Mouse (Mus musculus) limb, embryonic 14.5 days (tissue): ENCODE results near the gene Gjb5. TPM values are rescaled to one million over a fixed set of nuclear protein-coding genes. Genes with fewer than 3 reads are reported as not detected.

Source experiments
- ATAC-seq: fragments of 200-750 bp; cut with Nextera tagmentation; 2 replicates; pipeline ENCODE4 v1.8.0; 2017; ENCODE audit warnings: low read depth, moderate number of reproducible peaks, moderate TSS enrichment; ENCODE audit not compliant: low FRiP score
- DNase-seq: peaks from one replicate; pipeline ENCODE4 v3.0.0-alpha.2; 2015; ENCODE audit warnings: low spot score
- H3K27ac ChIP-seq: fragments of 300-500 bp; sonication (generic); replicated peaks from 2 replicates; pipeline ENCODE4 v1.5.1; 2014; ENCODE audit warnings: low read depth, mild to moderate bottlenecking, low read length, moderate library complexity, mixed read lengths
- H3K27me3 ChIP-seq: fragments of 300-500 bp; sonication (generic); 2 replicates; pipeline ENCODE4 v1.6.1; 2014; ENCODE audit warnings: low read length, mixed read lengths; ENCODE audit not compliant: control insufficient read depth, insufficient read depth
- H3K36me3 ChIP-seq: fragments of 300-500 bp; sonication (generic); 2 replicates; pipeline ENCODE4 v1.6.1; 2014; ENCODE audit warnings: mild to moderate bottlenecking, low read length, moderate library complexity, mixed read lengths; ENCODE audit not compliant: control insufficient read depth, insufficient read depth
- H3K4me1 ChIP-seq: fragments of 300-500 bp; sonication (generic); 2 replicates; pipeline ENCODE4 v1.6.1; 2014; ENCODE audit warnings: antibody characterized with exemption, low read length, mixed read lengths; ENCODE audit not compliant: control insufficient read depth, insufficient read depth
- H3K4me2 ChIP-seq: fragments of 300-500 bp; sonication (generic); replicated peaks from 2 replicates; pipeline ENCODE4 v1.6.1; 2014; ENCODE audit warnings: low read depth, mild to moderate bottlenecking, low read length, moderate library complexity; ENCODE audit not compliant: severe bottlenecking
- H3K4me3 ChIP-seq: fragments of 300-500 bp; sonication (generic); replicated peaks from 2 replicates; pipeline ENCODE4 v1.5.1; 2014; ENCODE audit warnings: low read length
- H3K9ac ChIP-seq: fragments of 300-500 bp; sonication (generic); 2 replicates; pipeline ENCODE4 v1.6.1; 2014; ENCODE audit warnings: mild to moderate bottlenecking, low read depth, low read length, moderate library complexity; ENCODE audit not compliant: severe bottlenecking
- H3K9me3 ChIP-seq: fragments of 300-500 bp; sonication (generic); 2 replicates; pipeline ENCODE4 v1.6.1; 2016; ENCODE audit warnings: low read length; ENCODE audit not compliant: control insufficient read depth
- POLR2A ChIP-seq: fragments of 200-500 bp; IDR thresholded peaks from 2 replicates; pipeline ENCODE4 v1.8.0; 2012; ENCODE audit warnings: inconsistent platforms, mild to moderate bottlenecking, moderate library complexity, borderline replicate concordance; ENCODE audit not compliant: insufficient read depth, insufficient read length; ENCODE audit errors: extremely low read depth
- WGBS: fragments of 180-500 bp; shearing (Covaris S2); extraction: QIAGEN DNeasy Blood & Tissue Kit; methylation state at CpG from one replicate; pipeline ENCODE4 v1.1.7; 2014; 5-methylcytosine and 5-hydroxymethylcytosine counted together
- polyA plus RNA-seq, 2 experiments: library from polyadenylated mRNA; depleted of rRNA in 1 of 2; stranded (reverse) in 1 of 2; unstranded in 1 of 2; fragments of >200 nt; fragmentation: Nextera tagmentation in 1 of 2; extraction: Ambion mirVana in 1 of 2; gene quantifications; 2 replicates each; pipeline versions ENCODE4 v1.2.1 to v1.2.3; 2012 to 2014

Gjb5 gene
- polyA plus RNA-seq, 2 experiments: 0.41 to 0.45 TPM

- DNase-seq (no peak), ATAC-seq (no peak)
- Histone ChIP-seq H3K9me3 (no peaks in the 10 kb centered on the region), H3K36me3 (no peaks in the 10 kb centered on the region), H3K9ac (no peak overlapping the region), H3K27ac (no peak overlapping the region), H3K4me2 (no peak overlapping the region), H3K27me3 (peaks cover 54% of the 10 kb centered on the region), H3K4me3 (no peak overlapping the region), H3K4me1 (peaks cover 4% of the 10 kb centered on the region; the same call in 1 of the 2 replicates)
- no peak for TF ChIP-seq POLR2A
- 17% methylated on average over 13 of the region's 13 CpGs for WGBS
Observed at GRCm38 (mm10) chr4:127331171-127331570, 26.8 kb downstream of the Gjb5 start.

- Histone ChIP-seq H3K27me3 (peaks cover 59% of the 10 kb centered on the region), H3K9ac (no peak within 1 kb of the TSS), H3K9me3 (no peaks in the 10 kb centered on the region), H3K4me2 (peak within 1 kb of the TSS; percentile 37), H3K4me3 (peak within 1 kb of the TSS; percentile 23), H3K27ac (no peak within 1 kb of the TSS), H3K4me1 (peaks cover 4% of the 10 kb centered on the region; the same call in 1 of the 2 replicates), H3K36me3 (no peaks in the 10 kb centered on the region)
- DNase-seq: no peak
- no peak for ATAC-seq
- no peak for TF ChIP-seq POLR2A
- 2% methylated on average over 43 of the region's 49 CpGs for WGBS
Observed at GRCm38 (mm10) chr4:127330181-127331100, 27.5 kb downstream of the Gjb5 start, which contains the start of gene Gjb3. Gene Gjb3 (minus strand): TSS chr4:127330844.

DNA sequence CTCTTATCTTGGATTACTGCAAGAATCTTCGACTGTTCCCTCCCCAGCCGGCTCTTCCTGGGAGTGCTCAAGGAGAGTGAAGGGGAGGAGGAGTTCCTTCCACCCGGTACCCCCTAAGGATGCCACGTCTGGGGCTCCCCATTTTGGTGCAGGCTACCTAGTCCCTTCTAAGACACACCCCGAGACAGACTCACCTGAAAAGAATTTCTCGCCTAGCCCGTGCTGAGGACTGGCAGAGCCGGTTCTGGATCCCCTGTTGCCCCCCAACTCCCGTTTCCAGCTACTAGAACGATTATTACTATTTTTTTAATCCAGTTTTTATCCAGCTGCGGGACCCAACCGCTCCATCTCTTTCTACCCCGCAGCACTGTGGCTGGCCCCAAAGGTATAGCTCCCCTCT is 28.2 kb downstream of the Gjb5 start:
- 4% methylated on average over 13 of the region's 13 CpGs for WGBS

DNA sequence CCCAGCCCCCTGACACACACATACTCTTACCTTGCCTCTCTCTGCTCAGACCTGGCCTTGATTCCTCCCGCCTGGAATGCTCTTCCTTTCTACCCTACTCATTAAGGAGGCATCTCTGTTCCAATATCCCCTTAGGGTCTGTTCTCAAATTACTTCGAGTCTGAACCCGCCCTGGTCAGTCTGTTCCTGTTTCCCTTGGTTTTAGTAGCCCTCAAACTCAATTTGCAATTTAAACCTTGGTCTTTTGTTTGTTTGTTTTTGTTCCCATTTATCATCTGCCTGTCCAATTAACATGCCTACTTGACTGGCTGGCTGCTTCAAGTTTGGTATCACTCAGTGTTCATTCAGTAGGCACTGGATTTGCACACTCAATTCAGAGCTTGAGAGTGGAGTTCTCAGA is 28.9 kb downstream of the Gjb5 start:
- no peak for DNase-seq
- no peak for TF ChIP-seq POLR2A
- H3K9ac ChIP-seq: no peak overlapping the region
- no peaks in the 10 kb centered on the region for H3K9me3 ChIP-seq
- peaks cover 4% of the 10 kb centered on the region; the same call in 1 of the 2 replicates for H3K4me1 ChIP-seq
- H3K36me3 ChIP-seq: no peaks in the 10 kb centered on the region
- no peak overlapping the region for H3K27ac ChIP-seq
- ATAC-seq: no peak
- peaks cover 59% of the 10 kb centered on the region for H3K27me3 ChIP-seq
- H3K4me3 ChIP-seq: no peak overlapping the region
- WGBS: 1% methylated on average over 3 of the region's 3 CpGs
- no peak overlapping the region for H3K4me2 ChIP-seq

More for the DNA sequence above, 28.2 kb downstream of the Gjb5 start:
- Histone ChIP-seq H3K4me2 (peak overlapping the region; percentile 37; the same call in 1 of the 2 replicates), H3K4me3 (peak overlapping the region; percentile 23; the same call in 1 of the 2 replicates), H3K27ac (no peak overlapping the region), H3K9ac (no peak overlapping the region), H3K36me3 (no peaks in the 10 kb centered on the region), H3K9me3 (no peaks in the 10 kb centered on the region), H3K27me3 (peaks cover 59% of the 10 kb centered on the region), H3K4me1 (peaks cover 4% of the 10 kb centered on the region; the same call in 1 of the 2 replicates)
- ATAC-seq (no peak), DNase-seq (no peak)
- TF ChIP-seq POLR2A: no peak

DNA sequence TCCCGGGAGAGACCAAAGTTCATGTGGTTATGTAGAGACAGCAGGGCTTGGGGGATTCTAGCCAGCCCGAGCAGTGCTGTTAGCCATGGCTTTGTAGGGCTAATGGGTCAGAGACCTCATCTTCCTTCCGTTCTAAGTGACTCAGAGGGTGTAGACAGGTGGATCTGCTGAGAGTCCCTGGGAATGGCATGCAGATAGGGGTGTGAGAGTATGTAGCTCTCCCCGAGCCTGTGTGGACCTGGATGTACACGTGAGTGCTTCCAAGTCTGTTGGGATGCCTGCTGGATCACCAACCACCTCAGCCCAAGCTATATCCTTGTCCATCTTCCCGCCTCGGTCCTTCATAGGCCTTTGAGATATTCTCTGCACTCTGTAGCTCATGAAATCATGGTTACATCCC is 29.6 kb downstream of the Gjb5 start:
- 65% methylated on average over 7 of the region's 7 CpGs for WGBS
- TF ChIP-seq POLR2A: no peak
- H3K4me3 ChIP-seq: no peak overlapping the region

More for the DNA sequence above, 29.6 kb downstream of the Gjb5 start:
- Histone ChIP-seq H3K27ac (no peak overlapping the region), H3K9ac (no peak overlapping the region), H3K4me2 (no peak overlapping the region), H3K27me3 (peaks cover 59% of the 10 kb centered on the region), H3K4me1 (peaks cover 4% of the 10 kb centered on the region; the same call in 1 of the 2 replicates), H3K36me3 (no peaks in the 10 kb centered on the region), H3K9me3 (no peaks in the 10 kb centered on the region)
- DNase-seq (no peak), ATAC-seq (no peak)
